Mouse (Mus musculus) heart, postnatal 25 days (tissue): ENCODE data around the gene 4930404N11Rik. TPM values are rescaled to one million over a fixed set of nuclear protein-coding genes. Genes with fewer than 3 reads are reported as not detected.

ENCODE experiments used
- DNase-seq: peaks from one replicate; pipeline ENCODE4 v3.0.0; 2022; ENCODE audit warnings: low spot score
- intact Hi-C: fragments of 180-260 bp; cut with DNase I; formaldehyde crosslinking; loops from one replicate; pipeline ENCODE4 v1.15.1; 2025
- total RNA-seq, 2 experiments: library from RNA; stranded (reverse); gene quantifications; 2 replicates each; pipeline ENCODE4 v1.2.3; 2021

4930404N11Rik gene
- total RNA-seq, 2 experiments from 2014 or later: 0.78 to 1.2 TPM

DNA sequence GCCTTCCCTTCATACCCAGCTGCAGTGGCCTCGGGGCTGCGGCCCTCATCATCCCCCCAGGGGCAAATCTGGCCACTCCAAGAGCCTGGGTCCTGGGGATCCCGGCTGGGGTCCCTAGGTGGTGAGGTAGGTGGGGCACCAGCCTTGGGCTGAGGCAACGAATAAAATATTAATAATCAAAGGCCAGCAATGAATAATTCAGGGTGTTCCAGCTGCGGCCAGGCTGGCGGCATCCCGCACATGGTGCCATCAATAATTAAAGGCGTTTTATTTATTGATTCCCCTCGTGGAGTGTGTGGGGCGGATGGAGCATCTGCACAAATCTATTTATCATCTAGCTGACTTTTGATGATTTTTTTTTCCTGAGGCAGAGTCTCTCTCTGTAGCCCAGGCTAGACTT lies 37.9 kb upstream of the 4930404N11Rik start:
- no peak for DNase-seq

DNA sequence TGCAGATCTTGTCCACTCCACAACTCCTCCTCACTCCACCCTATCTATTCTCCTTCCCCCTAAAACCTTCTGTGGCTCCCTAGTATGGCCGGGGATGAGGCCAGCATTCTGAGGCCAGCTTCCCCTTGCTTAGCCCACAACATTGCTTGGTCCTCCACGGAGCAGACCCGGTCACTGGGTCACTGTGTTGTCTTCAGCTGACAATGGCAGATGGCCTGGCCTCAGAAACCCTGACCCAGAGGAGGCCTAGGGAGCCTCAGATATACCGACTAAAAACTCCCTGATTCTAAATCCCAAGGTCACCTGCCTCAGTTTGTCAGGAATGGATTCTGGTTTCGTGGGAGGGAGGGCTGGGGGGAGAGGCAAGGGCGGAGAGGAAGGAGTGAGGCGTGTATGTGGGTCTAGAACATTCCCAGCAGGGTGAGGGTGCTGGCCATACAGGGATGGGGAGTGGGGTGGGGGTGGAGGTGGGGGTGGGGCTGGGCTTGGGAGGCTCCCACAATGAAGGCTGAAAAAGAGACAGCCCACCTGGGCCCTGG lies 36.7 kb upstream of the 4930404N11Rik start:
- no peak for DNase-seq
- intact Hi-C loops: no loop called here

More for the DNA sequence above, 37.9 kb upstream of the 4930404N11Rik start:
- intact Hi-C loops: no loop called here

DNA sequence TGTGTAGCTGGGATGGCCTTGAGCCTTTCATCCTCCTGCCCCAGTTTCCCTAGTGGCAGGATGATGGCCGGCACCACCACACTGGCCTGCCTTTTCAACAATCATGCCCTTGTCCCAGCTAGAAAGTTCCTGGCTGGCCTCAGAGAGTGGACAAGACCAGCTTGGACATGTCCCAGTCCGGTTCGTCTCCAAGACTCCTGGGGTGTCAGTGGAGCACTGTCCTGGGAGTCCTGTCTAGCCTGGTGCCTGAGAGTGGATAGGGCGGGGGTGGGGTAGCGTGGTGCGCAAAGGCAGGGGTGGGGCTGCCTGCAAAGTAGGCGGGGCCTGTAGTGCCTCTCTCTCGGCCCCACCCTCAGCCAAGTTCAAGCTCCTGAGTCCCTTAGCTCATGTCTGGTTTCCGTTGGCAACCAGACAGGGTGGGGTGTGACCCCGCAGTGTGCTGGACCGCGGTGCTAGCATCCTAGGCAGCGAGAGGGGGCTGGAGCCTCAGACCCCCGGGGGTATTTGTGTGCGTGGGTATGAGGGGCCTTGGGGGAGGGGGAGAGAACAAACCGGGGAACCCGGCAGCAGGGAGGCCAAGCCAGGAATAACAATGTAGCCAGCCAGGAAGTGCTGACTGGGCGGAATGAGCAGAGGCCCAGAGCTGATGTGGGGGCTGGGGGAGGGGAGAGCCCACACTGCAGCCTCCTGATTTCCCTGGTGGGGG lies 36.1 kb upstream of the 4930404N11Rik start:
- peak; percentile 80 for DNase-seq
- intact Hi-C loops: no loop called here

DNA sequence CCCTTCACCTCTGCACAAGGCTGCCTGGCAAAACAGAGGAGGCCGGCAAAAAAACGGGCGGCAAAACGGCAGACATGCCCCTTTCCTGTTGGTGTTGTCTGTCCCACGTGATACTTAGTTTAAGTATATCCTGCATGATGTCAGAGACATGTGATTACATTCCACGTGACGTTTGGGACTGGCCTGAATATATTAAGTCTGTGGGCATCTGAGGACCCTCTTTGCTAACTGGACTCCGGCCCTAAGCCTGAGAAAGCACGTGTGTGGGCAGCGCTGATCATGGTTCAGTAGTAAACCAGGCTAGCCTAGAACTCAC lies 35.5 kb upstream of the 4930404N11Rik start:
- no peak for DNase-seq
- intact Hi-C loops: no loop called here

DNA sequence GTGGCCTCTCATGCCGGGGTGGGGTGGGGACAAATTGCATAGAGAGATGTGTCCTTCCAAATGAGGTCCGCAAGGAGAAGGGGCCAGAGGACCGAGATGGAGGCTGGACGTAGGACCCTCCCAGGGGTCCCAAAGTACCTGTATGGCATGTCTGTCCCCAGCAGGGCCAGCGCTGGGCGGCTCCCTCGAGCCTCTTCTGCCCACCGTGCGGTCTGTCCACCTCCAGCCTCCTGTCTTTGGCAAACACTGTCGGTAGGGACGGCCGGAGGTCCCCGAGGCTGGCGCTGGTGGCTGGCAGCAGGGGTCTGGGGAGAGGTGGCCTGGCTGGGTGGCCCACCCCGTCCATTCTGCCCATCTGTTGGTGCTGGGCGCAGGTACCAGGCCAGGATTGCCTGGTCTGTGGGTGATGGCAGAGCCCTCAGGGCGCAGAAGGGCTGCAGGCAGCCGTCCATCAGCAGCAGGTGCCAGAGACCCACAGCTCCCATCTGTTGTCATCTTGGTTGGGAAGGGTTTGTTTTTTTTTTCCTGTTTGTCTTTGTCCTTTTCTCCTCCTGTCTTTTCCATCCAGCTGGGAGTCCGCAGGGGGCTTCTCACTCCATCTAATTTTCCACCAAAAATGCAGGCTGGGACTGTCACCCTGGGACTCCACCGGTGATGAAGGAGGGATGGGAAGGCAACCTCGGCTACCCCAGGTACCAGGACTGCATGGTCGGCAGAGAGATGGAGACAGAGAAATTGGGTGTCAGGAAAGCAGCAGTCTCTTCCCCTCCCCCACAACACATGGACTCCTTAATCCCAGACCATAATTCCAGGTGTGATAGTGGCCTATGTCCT lies 35.0 kb upstream of the 4930404N11Rik start:
- DNase-seq: no peak
- intact Hi-C loops: no loop called here

DNA sequence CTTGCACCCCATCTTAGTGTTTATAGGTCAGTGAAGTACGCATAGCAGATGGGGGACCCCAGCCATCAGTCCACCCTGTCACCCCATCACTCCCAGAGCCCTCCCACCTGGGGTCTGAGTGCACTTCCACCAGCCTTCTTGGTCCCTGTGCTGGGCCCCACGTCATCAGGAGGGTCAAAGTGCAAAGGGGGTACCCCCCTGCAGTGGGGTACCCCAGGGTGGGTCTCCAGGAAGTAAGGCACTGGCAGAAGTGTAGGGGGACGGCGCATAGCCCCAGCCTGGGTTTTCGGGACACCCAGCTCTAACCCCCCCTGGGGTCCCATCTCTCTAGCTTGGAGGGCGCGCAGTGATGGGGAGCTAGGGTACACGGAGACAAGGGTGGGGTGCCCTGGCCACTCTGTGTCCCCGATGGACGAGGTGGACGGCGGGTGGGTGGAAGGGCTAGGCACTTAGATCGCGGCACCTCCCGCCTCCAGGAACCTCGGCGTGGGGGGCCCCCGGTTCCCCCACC lies 34.2 kb upstream of the 4930404N11Rik start:
- DNase-seq: no peak
- intact Hi-C loops: no loop called here

DNA sequence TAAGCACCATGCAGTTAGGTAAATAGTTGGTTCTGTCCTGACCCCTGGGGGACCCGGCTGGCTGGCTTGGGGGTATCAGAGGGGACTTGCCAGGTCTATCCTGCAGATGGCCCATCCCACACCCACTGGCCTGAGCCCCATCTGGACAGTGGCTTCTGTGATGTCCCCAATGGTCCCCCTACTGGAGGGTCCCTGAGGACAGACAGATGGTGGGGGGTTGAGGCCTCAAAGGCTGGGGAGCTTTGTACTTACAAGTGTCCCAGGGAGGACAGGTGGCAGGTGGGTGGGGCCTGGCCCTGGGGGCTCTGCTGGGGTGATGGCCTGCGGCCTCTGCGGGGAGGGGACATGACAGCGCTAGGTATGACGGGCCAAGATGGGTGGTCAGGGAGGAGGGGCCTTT lies 33.7 kb upstream of the 4930404N11Rik start:
- intact Hi-C loops: no loop called here
- DNase-seq: no peak

DNA sequence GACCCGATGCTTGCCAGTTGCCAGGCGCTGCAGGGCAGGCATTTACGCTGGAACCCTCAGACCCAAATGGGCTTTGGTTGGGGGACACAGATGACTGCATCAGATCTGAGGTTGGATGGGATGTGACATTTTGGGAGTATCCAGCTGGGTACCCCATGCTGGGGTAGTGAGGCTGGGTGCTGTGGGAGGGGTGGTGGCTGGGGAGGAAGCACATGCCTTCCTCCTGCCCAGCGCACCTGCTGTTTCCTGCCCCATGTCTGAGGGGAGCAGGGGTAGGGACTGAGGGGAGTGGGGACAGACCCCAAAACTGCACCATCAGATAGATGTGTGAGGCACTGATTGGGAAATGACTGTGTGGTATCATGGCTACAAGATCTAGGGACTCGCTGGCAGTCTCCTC lies 31.1 kb upstream of the 4930404N11Rik start:
- intact Hi-C loops: no loop called here
- no peak for DNase-seq

DNA sequence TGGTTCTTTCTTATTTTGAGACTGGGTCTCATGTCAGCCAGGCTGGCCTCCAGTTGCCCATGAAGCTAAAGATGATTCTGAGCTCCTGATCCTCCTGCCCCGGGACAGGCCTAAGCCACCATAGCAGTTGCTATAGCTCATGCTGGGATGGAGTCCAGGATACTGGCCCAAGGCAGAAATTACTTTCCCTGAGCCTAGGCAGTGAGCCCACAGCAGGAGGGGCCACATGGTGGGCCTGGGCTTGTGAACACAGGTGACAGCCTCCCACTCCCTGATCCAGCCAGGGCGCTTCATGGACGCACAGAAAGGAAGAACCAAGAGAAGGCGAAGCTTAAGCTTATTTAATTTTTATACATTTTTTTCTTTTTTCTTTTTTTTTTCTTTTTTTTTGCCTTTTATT lies 30.2 kb upstream of the 4930404N11Rik start:
- no peak for DNase-seq
- intact Hi-C loops: loop anchor here (1.0 kb wide), 1 partner anchor 45 kb away; no protein-coding TSS in a partner anchor

DNA sequence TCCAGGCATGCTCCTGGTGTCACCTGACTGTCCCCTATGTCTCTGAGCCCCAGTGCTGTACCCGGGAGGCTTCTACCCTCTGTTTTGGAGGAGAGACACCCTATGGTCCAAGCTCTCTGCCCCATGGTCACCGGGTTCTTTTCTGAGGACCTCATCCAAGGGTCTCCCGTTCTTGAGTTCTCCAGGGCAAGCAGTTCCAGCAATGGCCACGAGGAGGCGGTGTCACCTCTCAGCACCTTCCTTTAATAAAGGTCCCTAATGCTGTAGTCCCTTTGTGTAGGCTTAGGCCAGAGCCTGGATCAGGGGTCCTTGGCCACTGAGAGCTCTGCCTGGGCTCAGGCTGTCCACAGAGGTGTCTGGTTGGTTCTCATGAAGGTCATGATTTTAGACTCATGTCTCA lies 29.5 kb upstream of the 4930404N11Rik start:
- intact Hi-C loops: loop anchor here (1.0 kb wide), 1 partner anchor 46 kb away; no protein-coding TSS in a partner anchor
- no peak for DNase-seq

DNA sequence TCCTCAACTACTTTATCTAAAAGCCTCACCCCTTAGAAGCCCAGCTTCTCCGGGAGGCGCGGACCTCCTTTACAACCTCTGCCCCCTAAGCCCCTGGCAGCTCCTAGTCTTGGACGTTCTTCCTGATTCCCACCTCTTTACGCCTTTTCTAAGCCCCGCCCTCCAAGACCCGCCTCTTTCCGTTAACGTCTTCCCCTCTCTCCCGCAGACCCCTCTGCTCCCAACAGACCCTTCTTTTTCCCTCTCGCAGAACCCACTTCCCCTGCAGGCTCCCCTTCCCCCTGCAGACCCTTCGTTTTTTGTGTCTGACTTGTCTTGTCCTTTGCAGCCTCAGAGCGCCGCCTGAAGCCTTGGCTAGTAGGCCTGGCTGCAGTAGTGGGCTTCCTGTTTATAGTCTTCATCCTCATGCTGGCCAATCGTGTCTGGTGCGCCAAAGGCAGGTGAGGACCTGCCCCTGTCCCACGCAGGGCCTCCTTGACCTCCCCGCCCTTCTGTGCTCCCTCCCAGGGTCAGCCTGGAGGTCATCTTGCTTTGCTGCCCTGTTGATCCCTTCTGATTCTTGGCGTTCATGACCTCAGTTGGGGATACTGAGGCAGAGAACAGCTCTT lies 27.9 kb upstream of the 4930404N11Rik start:
- no peak for DNase-seq
- intact Hi-C loops: no loop called here

DNA sequence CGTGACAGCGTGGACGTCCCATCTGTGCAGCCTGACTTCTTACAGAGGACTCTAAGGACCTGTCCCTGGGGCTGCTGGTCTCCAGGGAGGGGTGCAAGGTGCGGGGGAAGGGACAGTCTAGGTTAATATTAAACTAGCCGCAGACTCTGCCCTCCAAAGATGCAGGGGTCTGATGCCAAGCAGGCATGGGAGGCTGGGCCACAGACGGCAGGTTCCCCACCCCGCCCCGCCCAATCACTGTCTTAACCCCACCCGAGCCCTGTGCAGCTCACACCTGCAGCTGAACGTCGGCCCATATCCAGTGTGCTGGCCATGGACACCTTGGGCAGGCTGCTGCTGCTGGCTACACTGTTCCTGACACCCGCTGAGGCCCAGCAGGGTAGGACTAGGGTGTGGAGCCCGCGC lies 27.2 kb upstream of the 4930404N11Rik start, which contains the start of gene Smim24:
Gene Smim24 (plus strand): TSS at position 271 of the 405 bp plus-strand sequence.
- no peak for DNase-seq
- intact Hi-C loops: no loop called here

DNA sequence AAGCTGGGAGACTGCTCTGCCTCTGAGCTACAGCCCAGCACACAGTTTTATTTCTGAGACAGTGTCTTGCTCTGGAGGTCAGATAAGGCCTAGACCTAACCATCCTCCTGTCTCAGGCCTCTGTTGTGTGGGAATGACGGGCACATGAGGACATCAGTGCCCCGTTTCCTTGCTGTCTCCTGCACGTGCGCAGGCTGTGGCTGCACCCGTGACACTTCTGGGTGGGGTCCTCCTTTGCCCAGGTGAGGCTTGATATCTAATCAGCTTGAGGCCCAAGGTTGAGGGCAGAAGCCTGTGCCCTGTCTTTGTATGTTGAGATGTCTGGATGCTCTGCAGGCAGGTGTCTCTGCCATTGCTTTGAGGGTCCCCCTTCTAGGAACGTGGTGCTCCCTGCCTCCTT lies 26.7 kb upstream of the 4930404N11Rik start:
- intact Hi-C loops: no loop called here
- no peak for DNase-seq

DNA sequence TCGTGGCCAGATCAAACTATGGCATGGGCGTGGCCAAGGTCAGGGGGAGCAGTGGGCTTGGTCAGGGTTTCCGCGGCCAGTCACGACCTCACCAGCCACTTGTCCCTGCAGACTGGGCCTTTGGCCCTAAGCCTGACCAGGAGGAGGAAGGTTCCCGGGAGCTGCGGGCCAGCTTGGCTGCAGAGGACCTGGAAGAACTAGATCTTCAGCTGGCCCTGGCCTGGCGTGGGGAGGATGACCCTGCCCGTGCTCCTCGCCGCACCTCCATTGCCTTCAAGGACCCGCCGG lies 25.0 kb upstream of the 4930404N11Rik start:
- intact Hi-C loops: no loop called here
- no peak for DNase-seq

DNA sequence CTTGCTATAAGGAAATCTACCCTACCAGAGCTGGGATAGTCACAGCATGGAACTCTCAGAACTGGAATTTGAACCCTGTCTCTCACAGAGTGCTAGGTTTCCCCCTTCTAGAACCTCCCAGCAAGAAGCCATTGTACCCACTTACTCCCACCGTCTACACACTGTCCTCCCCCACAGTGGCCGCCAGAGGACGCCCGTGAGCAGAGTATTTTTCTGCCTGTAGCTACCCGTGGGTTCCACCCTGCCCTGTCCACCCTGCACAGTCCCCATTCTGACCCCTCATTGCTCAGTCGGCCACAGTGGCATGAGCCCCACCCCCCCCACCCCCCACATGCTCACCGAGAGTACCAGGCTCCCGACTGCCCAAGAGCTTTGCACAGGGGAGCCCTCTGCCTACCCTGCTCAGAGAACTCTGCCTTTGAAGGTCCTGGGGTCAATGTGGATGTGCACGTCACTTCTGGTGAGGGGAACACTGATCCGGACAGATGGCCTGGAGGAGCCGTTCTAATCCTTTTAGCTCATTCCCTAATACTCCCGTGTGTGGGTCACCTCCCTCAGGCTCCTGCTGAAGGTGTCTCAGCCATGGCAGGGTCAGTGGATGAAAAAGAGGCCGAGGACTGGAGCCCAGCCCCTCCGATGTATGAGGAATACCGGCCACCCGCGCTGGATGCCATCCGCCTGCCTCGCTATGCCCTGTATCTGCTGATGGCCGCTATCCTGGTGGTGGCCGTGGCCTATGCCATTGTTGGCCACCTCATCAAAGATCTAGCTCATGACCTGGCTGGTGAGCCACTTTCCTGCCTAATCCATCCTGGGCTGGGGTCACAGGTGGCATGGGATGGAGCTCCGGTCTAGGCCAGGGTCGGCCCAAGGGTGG lies 24.4 kb upstream of the 4930404N11Rik start:
- no peak for DNase-seq
- intact Hi-C loops: loop anchor here (1.0 kb wide), 1 partner anchor 60 kb away; no protein-coding TSS in a partner anchor

DNA sequence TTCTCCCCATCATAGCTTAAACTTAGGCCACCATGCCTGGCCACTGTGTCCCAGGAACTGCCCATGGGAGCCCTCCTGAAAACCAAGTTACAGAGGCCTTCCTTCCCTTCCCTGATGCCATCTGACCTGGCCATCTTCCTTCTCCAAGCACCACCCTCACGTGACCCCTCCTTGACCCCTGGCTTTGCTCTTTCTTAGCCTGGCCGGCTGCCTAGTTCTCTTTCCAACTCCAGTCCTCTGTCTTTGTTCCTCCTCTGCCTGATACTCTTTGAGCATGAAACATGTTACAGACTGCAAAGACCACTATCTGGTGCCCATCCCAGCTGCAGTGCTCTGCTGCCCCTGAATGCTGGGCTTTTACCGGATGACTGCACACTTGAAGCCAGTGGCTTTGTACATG lies 23.8 kb upstream of the 4930404N11Rik start:
- intact Hi-C loops: loop anchor here (1.0 kb wide), 1 partner anchor 61 kb away; no protein-coding TSS in a partner anchor
- DNase-seq: no peak

DNA sequence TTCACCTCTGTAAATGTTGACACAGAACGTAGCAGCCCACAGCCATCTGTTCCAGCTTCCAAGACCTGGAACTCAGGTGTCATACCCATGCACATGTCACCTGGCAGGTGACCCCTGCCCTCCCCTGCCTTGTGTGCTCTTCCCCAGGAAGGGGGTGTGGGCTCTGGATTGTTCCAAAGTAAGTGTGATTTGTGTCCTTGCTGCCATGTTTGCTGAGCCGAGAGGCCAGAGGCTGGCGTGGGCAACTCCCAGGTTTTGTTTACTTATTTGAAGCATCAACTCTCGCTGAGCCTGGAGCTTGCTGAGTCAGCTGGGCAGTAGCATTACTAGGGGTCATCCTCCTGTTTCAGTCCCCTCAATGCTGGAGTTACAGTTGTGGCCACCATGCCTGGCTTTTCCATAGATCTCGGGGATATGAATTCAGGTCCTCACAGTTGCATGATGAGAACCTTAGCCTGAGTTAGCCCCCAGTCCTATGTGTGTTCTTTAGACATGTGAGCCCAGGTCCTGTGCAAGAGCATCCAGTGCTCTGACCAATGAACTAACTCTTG lies 23.0 kb upstream of the 4930404N11Rik start, which contains the start of gene Gm48552:
Gene Gm48552 (plus strand): TSS at position 501 of the 551 bp plus-strand sequence.
- no peak for DNase-seq
- intact Hi-C loops: loop anchor here (1.0 kb wide), 1 partner anchor 62 kb away; no protein-coding TSS in a partner anchor

DNA sequence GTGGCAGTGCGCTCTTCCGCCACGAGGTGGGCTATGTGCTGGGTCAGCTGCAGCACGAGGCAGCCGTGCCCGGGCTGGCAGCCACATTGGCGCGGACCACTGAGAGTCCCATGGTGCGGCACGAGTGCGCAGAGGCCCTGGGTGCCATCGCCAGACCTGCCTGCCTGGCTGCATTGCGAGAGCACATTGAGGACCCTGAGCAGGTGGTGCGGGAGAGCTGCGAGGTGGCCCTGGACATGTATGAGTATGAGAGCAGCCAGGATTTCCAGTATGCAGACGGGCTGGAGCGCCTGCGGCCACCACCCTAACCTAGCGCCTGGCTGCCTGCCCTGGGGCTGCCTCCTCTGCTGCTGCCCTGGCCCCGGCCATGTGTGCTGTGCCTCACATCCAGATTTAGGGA lies 22.1 kb upstream of the 4930404N11Rik start:
- intact Hi-C loops: no loop called here
- DNase-seq: no peak
